Mouse (Mus musculus) urinary bladder, adult 2 months (tissue): ENCODE data around the gene Olfr551. TPM values are rescaled to one million over a fixed set of nuclear protein-coding genes. Genes with fewer than 3 reads are reported as not detected.
"Not testable (repeated sequence)": the region's sequence is repeated elsewhere in the genome, so short reads cannot be mapped to it uniquely, and the experiment has no call there.

Experiments used
- DNase-seq: peaks from one replicate; pipeline ENCODE4 v3.0.0; 2022; ENCODE audit warnings: low spot score
- polyA plus RNA-seq: library from polyadenylated mRNA; depleted of rRNA; stranded (reverse); fragments of >200 nt; gene quantifications from 2 replicates; pipeline ENCODE4 v1.2.3, GENCODE M21; 2012; rRNA removed

Olfr551 gene
- not detected in 2 replicates for polyA plus RNA-seq

- DNase-seq, result no peak
These were observed at the start of gene Olfr551 for GRCm38 (mm10) chr7:102591786-102592185. Olfr551 (minus strand) TSS chr7:102591886.

- no peak for DNase-seq
These were observed 46.4 kb upstream of the Olfr551 start, which contains the start of gene Olfr554 for GRCm38 (mm10) chr7:102638132-102638531. Olfr554 (plus strand) TSS chr7:102638432.

- no peak for DNase-seq
These were observed 45.0 kb upstream of the Olfr551 start for GRCm38 (mm10) chr7:102636665-102637064.

GRCm38 (mm10) chr7:102620368-102620767 is 28.7 kb upstream of the Olfr551 start:
- not testable (repeated sequence) for DNase-seq

DNA sequence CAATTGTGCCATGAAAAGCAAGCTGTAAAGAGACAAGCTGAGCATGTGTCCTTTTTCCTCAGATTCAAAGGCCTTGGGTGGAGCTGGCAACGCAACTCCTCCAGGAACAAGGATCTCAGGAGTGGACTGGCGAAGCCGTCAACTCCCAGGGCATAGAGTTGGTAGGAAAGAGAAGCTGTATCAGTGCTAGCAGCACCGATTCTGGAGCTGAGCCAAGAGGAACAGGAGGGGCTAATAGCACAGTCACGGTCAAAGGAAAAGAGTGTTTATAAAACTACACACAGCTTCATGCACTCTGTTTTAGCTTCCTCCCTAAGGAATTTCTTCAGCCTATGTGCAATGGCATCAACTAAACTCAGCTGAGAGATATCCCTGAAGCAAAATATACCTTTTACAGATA is 27.9 kb upstream of the Olfr551 start:
- DNase-seq, result no peak

DNA sequence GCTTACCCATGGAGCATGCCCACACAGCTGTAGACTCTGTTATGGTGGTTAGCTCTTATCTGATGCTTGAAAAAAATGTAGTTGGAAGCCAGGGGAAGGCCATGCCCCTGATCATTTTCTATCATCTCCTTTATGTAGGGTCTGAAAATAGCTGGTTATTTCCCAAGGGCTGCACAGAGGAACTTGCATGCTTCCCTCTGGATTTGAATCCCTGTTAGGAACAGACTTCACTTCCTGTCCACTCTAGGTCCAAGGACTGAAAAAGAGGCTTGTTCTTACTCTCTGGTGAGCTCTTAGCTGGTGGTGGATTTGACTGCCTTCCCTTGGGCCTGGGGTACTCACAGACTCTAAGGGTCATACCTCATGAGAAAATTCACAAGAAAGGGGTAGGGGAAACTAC is 26.4 kb upstream of the Olfr551 start, which contains the start of gene Olfr553:
Olfr553 (minus strand) TSS at position 101 of the 400 bp plus-strand sequence.
- DNase-seq, result no peak

- DNase-seq, result no peak
These were observed 5.8 kb upstream of the Olfr551 start, which contains the start of gene Olfr552 for GRCm38 (mm10) chr7:102597378-102598031. Olfr552 (plus strand) TSS chr7:102597770.

DNA sequence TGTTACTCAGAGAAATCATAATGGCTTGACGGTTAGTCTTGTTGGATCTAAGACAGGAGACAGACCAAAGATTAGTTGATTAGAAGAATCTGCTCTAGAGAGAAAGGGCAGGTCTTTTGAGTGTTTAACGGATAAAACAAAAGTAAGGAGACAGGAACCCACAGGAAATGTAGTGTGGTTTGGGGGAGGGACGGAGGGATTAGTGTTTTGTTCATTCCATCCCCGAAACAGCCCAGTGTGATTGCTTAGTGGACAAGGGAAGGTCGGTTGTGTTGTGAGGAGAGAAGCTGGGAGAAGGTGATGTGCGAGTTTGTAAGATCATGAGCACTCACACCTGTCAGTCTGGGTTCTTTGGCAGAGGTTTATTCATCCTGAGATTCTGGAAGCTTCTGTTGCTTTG is 15.7 kb downstream of the Olfr551 start:
- DNase-seq, result no peak

GRCm38 (mm10) chr7:102573174-102573830 is 18.4 kb downstream of the Olfr551 start:
- no peak for DNase-seq

DNA sequence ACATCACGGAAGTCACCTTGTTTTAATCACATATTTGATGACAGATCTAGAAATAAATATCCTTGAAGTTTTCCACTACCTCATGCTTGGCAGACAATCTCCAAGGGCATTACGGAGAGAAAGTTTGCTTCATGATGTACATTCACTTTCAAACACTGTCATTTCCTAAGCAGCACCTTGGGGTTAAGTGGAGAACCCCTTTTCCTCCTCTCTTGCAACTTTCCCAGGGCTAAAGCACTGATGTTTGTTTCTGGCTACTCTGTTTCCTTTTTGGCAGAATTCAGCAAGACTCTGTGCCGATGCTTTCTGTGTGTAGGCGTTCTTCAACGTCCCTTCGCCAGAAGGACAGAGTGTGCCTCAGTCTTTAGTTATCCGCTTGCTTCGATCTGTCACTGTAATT is 20.5 kb downstream of the Olfr551 start, which contains the start of gene Olfr550:
Olfr550 (plus strand) TSS at position 301 of the 400 bp plus-strand sequence.
- no peak for DNase-seq

GRCm38 (mm10) chr7:102566219-102566618 is 25.5 kb downstream of the Olfr551 start:
- no peak for DNase-seq

DNA sequence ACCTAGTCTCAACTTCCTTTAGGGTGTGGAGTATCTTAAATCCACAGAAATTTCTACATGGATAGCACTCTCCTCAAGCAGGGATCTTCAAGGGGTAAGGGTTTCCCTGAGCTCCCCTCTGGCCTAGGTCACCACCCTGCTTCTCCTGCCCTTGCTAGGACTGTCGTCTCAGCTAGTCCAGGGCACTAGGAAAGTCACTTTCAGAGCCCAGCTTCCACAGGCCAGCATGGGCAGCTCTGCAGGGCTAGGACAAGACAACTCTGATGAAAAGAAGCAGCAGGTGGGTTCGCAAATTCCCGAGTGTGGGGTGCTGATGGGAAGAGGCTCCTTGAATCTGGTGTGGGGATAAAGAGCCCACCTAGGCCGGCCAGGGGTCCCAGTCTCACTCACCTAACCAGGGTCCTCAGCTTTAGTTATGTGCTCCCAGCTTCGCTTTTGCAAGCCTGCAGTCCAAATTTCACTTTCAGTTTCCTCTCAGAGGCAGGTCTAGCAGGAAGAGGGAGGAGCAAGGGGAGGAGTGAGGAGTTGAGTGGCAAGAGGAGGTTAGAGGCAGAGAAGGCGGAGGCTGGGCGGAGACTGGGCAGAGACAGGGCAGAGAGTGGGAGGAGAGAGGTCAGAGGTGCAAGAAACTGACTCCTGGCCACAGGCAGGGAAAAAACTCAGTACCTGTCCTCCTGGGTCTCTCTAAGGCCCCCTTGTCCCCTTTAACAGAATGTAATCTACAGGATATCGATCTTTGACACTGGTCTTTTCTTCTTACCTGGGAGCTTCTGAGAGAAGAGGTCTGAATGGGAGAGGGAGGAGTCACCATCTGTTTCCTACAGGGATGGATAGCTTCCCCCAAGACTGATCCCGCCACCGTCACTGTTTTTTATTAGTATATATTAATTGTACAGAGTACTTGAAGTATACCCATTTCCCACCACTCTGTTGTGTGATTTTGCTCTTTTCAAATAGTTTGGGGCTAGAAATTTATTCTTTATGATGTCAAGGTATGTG is 26.4 kb downstream of the Olfr551 start, which contains the start of gene Trim21:
Trim21 (minus strand) TSS at position 488 of the 999 bp plus-strand sequence.
- DNase-seq, result peak; percentile 35

DNA sequence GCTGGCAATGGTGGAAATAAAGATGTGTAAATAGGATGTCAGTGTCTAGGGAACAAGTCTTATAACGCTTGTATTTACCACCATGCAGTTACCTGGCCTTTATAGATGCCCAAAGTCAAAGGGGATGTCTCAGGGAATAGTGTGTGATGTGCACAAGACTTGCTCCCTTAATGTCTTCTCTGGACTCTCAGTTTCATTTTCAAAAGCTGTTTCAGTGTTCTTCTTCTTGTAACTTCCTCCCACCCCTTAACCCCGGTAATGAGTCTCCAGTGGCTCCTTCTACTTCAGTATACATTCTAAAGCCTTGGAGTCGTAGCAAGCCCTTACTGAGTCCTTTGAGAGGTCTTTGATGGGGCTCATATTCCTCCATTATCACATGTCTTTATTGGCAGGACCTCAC is 38.4 kb downstream of the Olfr551 start:
- no peak for DNase-seq

- DNase-seq, result no peak
These were observed 42.1 kb downstream of the Olfr551 start, which contains the start of gene Olfr549 for GRCm38 (mm10) chr7:102549570-102549969. Olfr549 (plus strand) TSS chr7:102549870.

- DNase-seq, result no peak
These were observed 50.4 kb downstream of the Olfr551 start for GRCm38 (mm10) chr7:102541251-102541650.

- no peak for DNase-seq
These were observed 51.1 kb downstream of the Olfr551 start, which contains the start of gene Olfr548-ps1 for GRCm38 (mm10) chr7:102540596-102540995. Olfr548-ps1 (plus strand) TSS chr7:102540896.

DNA sequence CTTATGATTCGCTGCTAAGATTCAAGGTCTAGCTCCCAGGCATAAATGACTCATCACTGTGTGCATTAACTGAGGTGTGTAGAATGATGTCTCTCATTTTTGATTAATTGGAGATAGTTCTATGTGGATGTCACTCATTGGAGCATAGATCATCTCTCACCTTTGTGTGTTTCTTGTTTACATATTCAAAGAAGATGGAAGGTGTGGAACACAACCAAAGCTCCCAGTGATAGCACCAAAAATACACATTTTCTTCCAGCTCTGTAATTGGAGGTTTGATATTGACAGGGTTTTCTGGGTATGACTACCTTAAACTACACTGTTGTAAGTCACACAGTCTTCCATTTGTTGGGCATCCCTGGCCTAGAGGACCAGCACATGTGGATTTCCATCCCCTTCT is 57.2 kb downstream of the Olfr551 start, which contains the start of gene Olfr547:
Olfr547 (plus strand) TSS at position 301 of the 400 bp plus-strand sequence.
- DNase-seq, result no peak
